Mouse (Mus musculus): Measurements from ENCODE around the gene Hist1h2bh.

Gene Hist1h2bh

DNA sequence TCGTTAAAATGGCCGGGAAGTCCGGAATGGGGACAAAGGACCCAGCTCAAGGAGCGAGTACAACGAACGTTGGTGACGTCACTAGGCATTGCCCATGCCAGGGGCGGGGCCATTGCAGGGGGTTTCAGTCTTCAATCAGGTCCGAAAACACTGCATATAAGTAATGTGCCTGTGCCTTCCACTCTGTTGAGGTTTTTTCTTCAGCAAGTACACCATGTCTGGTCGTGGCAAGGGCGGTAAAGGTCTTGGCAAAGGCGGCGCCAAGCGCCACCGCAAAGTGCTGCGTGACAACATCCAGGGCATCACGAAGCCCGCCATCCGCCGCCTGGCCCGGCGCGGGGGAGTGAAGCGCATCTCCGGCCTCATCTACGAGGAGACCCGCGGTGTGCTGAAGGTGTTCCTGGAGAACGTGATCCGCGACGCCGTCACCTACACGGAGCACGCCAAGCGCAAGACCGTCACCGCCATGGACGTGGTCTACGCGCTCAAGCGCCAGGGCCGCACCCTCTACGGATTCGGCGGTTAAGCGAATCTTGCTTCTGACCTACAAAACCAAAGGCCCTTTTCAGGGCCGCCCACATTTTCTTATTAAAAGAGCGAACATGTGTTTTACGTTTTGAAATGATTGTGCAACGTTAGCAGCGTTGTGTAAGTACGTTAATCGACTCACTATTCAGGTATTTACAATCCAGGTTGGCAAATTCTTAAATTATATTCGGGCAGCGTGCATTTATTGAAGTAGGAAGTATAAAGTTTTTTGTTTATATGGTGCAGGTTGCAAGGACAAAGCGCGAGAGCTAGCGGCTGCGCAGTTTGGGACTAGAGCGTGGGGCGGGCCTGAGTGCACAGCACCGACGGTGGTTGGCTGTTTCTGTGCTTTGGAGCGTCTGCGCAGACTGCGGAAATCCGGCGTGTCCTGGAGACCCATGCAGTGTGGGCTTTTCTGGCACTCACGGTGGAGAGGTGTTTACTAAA is 12.0 kb downstream of the Hist1h2bh start, which contains the start of gene Hist1h4h:
TSS of gene Hist1h4h (plus strand) at position 150 of the 975 bp plus-strand sequence.
- CTCF ChIA-PET, result interaction anchor here in 1 of 4 experiments (2.4 kb wide), 1 partner anchor 130 kb away, joined by 11 read pairs; no protein-coding TSS in a partner anchor

DNA sequence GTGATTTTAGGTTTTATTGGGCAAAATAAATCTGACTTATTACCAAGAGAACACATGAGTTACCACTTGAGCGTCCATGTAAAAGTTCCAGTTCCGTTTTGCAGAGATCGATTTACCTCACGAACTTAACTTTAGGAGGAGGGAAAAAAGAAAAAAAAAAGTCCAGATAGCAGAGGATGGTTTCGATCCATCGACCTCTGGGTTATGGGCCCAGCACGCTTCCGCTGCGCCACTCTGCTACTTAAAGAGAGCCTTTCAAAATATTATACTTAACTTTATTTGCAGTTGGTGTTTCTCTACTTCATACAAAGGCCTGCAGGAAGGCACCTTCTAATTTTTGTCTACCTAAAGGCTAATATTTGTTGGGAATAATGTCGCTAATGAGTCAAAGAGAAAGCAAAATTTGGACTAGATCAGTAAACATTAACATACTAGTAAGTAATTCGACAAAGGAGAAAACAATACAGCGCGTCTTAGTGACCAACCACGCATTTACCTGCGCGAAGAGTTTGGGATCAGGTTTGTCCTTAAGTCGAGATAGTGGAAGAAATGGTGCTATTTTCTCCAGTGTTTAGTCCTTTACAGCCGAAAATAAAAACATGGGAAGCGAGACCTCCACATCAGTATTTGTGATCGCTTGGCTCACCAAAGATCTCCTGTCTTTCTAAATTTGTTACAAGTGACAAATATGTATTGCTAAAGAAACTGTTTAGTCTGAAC is 12.9 kb downstream of the Hist1h2bh start:
- ChIA-PET CTCF (interaction anchor here in 1 of 4 experiments (2.4 kb wide), 1 partner anchor 129 kb away, joined by 11 read pairs; no protein-coding TSS in a partner anchor), POLR2A (interaction anchor here (0.5 to 24.7 kb wide), 158 partner anchors 8 to 1813 kb away, joined by 3 to 692 read pairs (median 5); partner anchors contain the start of genes Hist1h4d (in 4 of the 4), Hist1h2ac (in 3 of the 4), Hist1h2ae (in 3 of the 4) and Hist1h2ag (in 3 of the 4))

More for the DNA sequence above, 12.0 kb downstream of the Hist1h2bh start, which contains the start of gene Hist1h4h:
- POLR2A ChIA-PET, result interaction anchor here (0.5 to 24.7 kb wide), 164 partner anchors 8 to 1814 kb away, joined by 3 to 692 read pairs (median 5); partner anchors contain the start of genes Hist1h4d (in 4 of the 4), Hist1h2ac (in 3 of the 4), Hist1h2ae (in 3 of the 4) and Hist1h2ag (in 3 of the 4)

GRCm38 (mm10) chr13:23529480-23530165 is 13.6 kb downstream of the Hist1h2bh start:
- ChIA-PET CTCF (interaction anchor here in 2 of 4 experiments (0.6 to 2.4 kb wide), 2 partner anchors 69 to 128 kb away, joined by 6 to 11 read pairs; no protein-coding TSS in a partner anchor), POLR2A (interaction anchor here (0.5 to 24.7 kb wide), 77 partner anchors 12 to 1611 kb away, joined by 3 to 692 read pairs (median 9); partner anchors contain the start of genes Hist1h4f (in 3 of the 4), Abt1 (in 2 of the 4), Hist1h1d (in 2 of the 4) and Hist1h2ac (in 2 of the 4))

DNA sequence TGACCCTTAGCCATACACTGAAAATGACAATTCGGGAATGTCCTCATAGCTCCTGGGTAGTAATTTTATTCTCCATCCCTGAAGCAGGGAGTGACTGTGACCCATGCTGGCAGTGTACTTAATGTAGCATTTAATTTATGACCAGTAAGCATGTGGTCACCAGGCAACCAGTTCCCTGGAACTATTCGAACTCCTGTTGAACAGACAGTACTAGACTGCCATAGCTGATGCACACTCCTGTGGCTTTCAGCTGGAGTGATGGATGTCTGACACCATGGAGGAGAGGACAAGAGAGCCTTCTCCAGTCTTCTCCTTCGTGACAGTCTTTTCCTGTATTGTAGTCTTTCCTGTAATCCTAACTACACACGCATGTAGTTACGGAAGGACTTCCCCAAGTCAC is 14.2 kb downstream of the Hist1h2bh start:
- POLR2A ChIA-PET, result interaction anchor here (0.5 to 24.7 kb wide), 42 partner anchors 12 to 1610 kb away, joined by 3 to 692 read pairs (median 9); partner anchors contain the start of genes Abt1 (in 2 of the 4), Hist1h1d (in 2 of the 4), Hist1h2ae (in 2 of the 4) and Hist1h2bg (in 2 of the 4)
- CTCF ChIA-PET, result interaction anchor here in 2 of 4 experiments (0.6 to 2.4 kb wide), 3 partner anchors 69 to 128 kb away, joined by 4 to 11 read pairs (median 6); no protein-coding TSS in a partner anchor

- POLR2A ChIA-PET, result interaction anchor here in 3 of 4 experiments (0.8 to 24.7 kb wide), 20 partner anchors 8 to 158 kb away, joined by 3 to 692 read pairs (median 8); partner anchors contain the start of genes Hist1h1d (in 2 of the 3), Hist1h4f (in 2 of the 3), Abt1 (in 1 of the 3) and Hist1h2ac (in 1 of the 3)
- CTCF ChIA-PET, result interaction anchor here in 2 of 4 experiments (1.1 to 3.3 kb wide), 4 partner anchors 84 to 125 kb away, joined by 3 to 37 read pairs (median 6); no protein-coding TSS in a partner anchor
These were observed 16.9 kb downstream of the Hist1h2bh start for GRCm38 (mm10) chr13:23526312-23526711.

DNA sequence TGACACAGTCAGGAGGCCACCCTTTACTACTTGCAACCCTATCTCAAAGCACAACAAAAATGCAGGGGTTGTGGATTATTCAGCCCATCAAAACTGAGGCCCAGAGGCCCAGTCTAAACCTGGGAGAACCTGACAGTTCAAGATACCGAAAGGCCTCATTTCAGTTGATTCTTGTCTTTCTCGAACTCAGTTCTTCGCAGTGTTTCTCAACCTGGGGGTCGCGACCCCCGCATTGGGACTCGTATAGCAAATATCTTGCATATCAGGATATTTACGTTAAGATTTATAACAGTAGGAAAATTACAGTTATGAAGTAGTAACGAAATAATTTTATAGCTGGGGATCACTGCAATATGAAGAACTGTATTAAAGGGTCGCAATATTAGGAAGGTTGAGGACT is 17.3 kb downstream of the Hist1h2bh start:
- CTCF ChIA-PET, result interaction anchor here in 3 of 4 experiments (0.6 to 3.3 kb wide), 7 partner anchors 84 to 1641 kb away, joined by 3 to 37 read pairs (median 3); partner anchors contain the start of gene Abt1 (in 1 of the 3)
- POLR2A ChIA-PET, result interaction anchor here in 3 of 4 experiments (0.6 to 24.7 kb wide), 20 partner anchors 8 to 158 kb away, joined by 3 to 692 read pairs (median 9); partner anchors contain the start of genes Abt1 (in 2 of the 3), Hist1h1d (in 2 of the 3), Hist1h4f (in 2 of the 3) and Hist1h2ac (in 1 of the 3)

DNA sequence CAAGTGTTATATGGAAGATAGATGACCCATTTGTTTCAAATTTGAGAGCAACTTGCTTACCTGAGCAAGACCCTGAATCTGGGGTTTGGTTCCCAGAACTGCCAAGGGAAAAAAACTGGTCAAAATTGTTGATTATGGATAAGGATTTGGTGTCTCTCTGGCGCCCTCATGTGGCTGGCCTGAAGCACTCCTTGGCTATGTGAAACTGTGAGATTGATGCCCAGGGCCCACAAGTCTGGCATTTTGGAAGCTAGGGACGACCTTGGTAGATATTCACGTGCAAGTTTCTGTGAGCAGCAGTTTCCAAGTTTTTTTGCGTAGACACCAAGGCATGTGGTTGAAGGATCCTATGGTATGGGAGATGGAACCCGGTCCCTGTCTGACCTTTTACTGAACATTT is 18.5 kb downstream of the Hist1h2bh start:
- CTCF ChIA-PET, result interaction anchor here (0.5 to 3.3 kb wide), 23 partner anchors 19 to 1609 kb away, joined by 3 to 37 read pairs (median 5); partner anchors contain the start of gene Abt1 (in 2 of the 4)
- POLR2A ChIA-PET, result interaction anchor here (0.6 to 24.7 kb wide), 28 partner anchors 9 to 215 kb away, joined by 3 to 692 read pairs (median 4); partner anchors contain the start of genes Abt1 (in 2 of the 4), Hist1h1d (in 2 of the 4), Hist1h2af (in 2 of the 4) and Hist1h2bg (in 2 of the 4)

GRCm38 (mm10) chr13:23523976-23524375 is 19.2 kb downstream of the Hist1h2bh start:
- CTCF ChIA-PET, result interaction anchor here in 1 of 4 experiments (1.0 kb wide), 1 partner anchor 99 kb away, joined by 6 read pairs; no protein-coding TSS in a partner anchor
- POLR2A ChIA-PET, result interaction anchor here in 3 of 4 experiments (1.0 to 24.7 kb wide), 3 partner anchors 29 to 100 kb away, joined by 5 to 639 read pairs (median 6); partner anchors contain the start of genes Hist1h1d (in 1 of the 3) and Hist1h4f (in 1 of the 3)

GRCm38 (mm10) chr13:23521703-23522102 is 21.5 kb downstream of the Hist1h2bh start:
- ChIA-PET POLR2A (no interaction called here), CTCF (no interaction called here)

- CTCF ChIA-PET, result no interaction called here
- POLR2A ChIA-PET, result interaction anchor here in 3 of 4 experiments (0.8 to 6.6 kb wide), 26 partner anchors 10 to 220 kb away, joined by 3 to 61 read pairs (median 3); partner anchors contain the start of genes Hist1h4h (in 3 of the 3), Hist1h2ae (in 1 of the 3), Hist1h2be (in 1 of the 3) and Hist1h2bg (in 1 of the 3)
These were observed 23.8 kb downstream of the Hist1h2bh start for GRCm38 (mm10) chr13:23519416-23519815.

DNA sequence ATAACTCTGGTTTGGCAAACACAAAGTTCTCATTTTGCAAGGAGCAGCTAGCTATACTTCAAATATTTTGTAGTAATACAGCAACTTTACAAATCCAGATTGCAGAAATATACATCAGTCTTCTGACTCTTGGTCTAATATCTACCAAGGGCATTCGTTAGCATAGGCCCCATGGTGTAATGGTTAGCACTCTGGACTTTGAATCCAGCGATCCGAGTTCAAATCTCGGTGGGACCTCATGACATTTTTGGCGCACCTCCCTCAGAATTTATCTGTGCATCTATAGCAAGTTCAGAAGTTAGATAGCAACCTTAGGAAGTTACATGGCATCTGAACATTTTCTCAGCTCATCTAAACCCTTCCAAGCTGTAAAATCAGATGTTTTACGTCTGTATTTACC is 24.3 kb downstream of the Hist1h2bh start:
- ChIA-PET CTCF (no interaction called here), POLR2A (interaction anchor here in 3 of 4 experiments (0.6 to 6.6 kb wide), 22 partner anchors 10 to 220 kb away, joined by 3 to 61 read pairs (median 4); partner anchors contain the start of gene Hist1h4h (in 3 of the 3))

DNA sequence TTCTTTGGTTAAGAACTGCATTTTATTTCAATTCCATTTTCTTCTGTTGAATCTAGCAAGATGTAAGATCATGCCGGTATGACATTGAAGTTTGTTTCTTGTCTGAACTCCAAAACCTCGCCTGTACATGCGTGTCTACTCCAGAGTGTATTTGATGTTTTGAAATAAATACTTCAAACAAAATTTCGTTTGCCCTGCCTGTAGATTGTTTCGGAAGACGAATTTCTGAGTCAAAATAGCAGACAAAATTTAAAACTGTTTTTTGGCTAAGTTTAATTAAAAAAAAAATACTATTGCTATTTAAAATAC is 24.9 kb downstream of the Hist1h2bh start:
- ChIA-PET POLR2A (interaction anchor here in 2 of 4 experiments (0.6 to 6.6 kb wide), 20 partner anchors 11 to 221 kb away, joined by 3 to 61 read pairs (median 4); partner anchors contain the start of gene Hist1h4h (in 2 of the 2)), CTCF (no interaction called here)

- CTCF ChIA-PET, result interaction anchor here in 1 of 4 experiments (1.7 kb wide), 1 partner anchor 116 kb away, joined by 8 read pairs; no protein-coding TSS in a partner anchor
These were observed 25.4 kb downstream of the Hist1h2bh start for GRCm38 (mm10) chr13:23517603-23518294.

GRCm38 (mm10) chr13:23516822-23517602 is 26.2 kb downstream of the Hist1h2bh start:
- POLR2A ChIA-PET, result interaction anchor here (0.5 to 6.6 kb wide), 49 partner anchors 9 to 167 kb away, joined by 3 to 61 read pairs (median 4); partner anchors contain the start of genes Hist1h2ac (in 3 of the 4), Hist1h2af (in 3 of the 4), Hist1h2bc (in 3 of the 4) and Hist1h4h (in 2 of the 4)
- CTCF ChIA-PET, result interaction anchor here in 2 of 4 experiments (1.0 to 1.7 kb wide), 3 partner anchors 85 to 116 kb away, joined by 3 to 8 read pairs (median 6); no protein-coding TSS in a partner anchor

More at GRCm38 (mm10) chr13:23517603-23518294, 25.4 kb downstream of the Hist1h2bh start:
- POLR2A ChIA-PET, result interaction anchor here (0.5 to 6.6 kb wide), 47 partner anchors 9 to 234 kb away, joined by 3 to 61 read pairs (median 4); partner anchors contain the start of genes Hist1h2af (in 2 of the 4), Hist1h4h (in 2 of the 4), Btn1a1 (in 1 of the 4) and Hist1h2ac (in 1 of the 4)

Data from embryonic stem cell, embryonic (primary cell).